Mouse (Mus musculus) layer of hippocampus, adult 9-11 months (tissue): Measurements from ENCODE around the gene Sh3bp5.
A peak's percentile ranks its signal among the peaks of the same experiment; 100 is the strongest.

ENCODE experiments used
- DNase-seq: peaks from one replicate; pipeline ENCODE4 v3.0.0; 2022

The Sh3bp5 gene

DNA sequence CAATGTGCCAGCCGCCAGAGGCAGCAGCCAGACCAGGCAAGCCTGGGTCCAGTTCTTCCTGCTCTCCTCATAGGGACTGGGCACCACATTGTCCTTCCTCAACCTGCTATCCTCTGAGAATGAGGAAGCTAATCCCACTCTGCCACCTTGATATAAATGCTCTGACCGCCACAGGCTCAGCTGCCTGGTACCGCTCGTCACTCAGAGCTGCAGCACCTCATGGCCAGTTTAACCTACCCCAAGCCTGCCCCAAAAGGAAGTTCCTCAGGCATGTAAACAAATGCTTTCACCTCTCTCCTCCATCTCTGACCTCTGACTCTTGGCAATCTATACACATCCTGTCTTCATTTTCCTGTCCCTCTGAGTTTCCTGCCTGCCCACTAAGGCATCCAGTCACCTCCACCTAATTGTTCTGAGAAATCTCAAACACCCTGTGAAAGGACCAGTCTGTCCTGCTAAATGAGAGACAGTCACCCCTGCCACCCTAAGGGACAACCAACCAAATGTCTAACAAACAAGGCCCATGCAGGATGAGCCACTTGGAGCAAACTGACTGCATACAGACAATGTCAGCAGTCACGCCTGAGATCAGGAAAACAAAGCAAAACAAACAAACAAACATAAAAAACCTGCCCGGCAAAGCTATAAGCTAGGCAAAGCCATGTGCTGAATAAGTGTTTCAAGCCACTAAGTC, 27.8 kb downstream of the Sh3bp5 start:
- DNase-seq, result no peak

- no peak for DNase-seq
Measured at GRCm38 (mm10) chr14:31407208-31407607, 28.7 kb downstream of the Sh3bp5 start.

- no peak for DNase-seq
Measured at GRCm38 (mm10) chr14:31406154-31406810, 29.6 kb downstream of the Sh3bp5 start.

DNA sequence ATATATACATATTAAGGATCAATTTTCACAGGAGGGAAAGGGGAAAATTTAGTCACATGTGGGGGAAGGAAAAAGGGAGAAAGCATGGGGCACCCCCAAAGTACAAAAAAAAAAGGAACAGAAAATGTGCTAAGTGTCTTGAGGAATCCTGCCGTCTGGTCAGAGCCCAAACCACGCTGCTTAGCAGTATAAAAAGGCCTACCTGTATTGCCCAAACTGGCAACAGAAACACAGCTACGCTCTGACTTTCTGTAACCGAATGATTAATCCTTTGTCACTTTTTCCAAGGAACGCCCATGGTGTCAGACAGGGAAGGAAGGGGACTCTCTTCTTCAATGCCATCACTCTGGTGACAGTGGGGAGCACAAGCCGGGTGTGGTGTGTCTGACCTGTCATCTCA, 30.2 kb downstream of the Sh3bp5 start:
- no peak for DNase-seq

DNA sequence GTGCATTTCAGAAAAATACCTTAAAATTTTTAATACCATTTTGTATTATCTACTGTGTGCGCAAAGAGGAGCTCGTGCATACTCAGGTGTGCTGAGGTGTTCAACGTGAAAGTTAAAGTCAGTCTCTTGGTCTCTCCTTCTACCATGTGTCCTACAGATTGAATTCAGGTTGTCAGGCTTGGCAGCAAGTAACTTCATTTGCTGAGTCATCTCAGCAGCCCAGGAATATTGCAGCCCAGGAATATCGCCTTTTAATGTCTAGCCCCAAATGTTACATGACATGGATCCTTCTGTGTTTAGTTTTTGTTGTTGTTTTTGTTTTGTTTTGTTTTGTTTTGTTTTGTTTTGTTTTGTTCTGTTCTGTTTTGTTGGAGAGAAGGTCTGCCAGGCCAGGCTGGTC, 31.2 kb downstream of the Sh3bp5 start:
- DNase-seq, result no peak

- no peak for DNase-seq
Measured at GRCm38 (mm10) chr14:31403995-31404394, 31.9 kb downstream of the Sh3bp5 start.

GRCm38 (mm10) chr14:31403556-31403955, 32.3 kb downstream of the Sh3bp5 start:
- no peak for DNase-seq

- no peak for DNase-seq
Measured at GRCm38 (mm10) chr14:31402693-31403092, 33.2 kb downstream of the Sh3bp5 start.

DNA sequence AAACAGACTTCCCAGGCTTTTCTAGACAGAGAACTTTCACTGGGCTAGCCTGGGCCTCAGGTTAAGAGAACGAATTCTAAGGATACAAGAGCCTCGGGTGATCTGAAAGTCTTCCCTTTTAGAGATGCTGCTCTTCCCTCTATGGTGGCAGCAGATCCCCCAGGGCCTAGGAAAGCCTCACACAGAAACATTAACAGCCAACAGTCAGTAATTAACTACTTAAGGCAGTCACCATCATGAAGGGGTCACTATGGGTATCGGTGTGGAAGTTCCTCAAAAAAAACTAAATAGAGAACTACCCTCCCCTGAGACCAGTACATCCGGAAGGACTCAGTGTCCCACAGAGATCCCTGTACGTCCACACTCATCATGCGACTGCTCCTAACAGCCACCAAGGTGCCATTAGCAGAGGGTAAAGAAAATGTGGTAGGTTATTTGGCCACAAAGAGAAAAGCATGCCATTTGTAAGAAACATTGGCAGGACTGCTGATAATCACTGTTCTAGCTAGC, 33.9 kb downstream of the Sh3bp5 start:
- no peak for DNase-seq

GRCm38 (mm10) chr14:31400896-31401295, 35.0 kb downstream of the Sh3bp5 start:
- no peak for DNase-seq

DNA sequence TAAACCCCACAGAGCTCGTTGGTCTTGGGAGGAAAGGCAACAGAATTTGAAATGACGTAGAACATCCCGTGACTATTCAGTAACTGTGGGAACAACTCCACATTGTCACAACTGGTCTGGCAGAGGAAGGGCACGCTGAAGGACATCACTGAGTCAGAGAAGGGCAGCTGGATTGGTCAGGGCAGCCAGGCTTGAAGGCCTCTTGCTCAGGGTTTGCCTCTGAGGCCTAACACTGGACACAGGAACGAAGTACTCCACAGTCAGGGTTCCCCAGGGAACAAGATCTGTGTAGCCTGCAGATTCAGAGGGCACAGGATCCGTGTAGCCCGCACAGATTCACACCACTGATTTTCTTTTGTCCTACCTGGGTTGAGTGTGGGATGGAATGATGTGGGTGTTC, 35.6 kb downstream of the Sh3bp5 start:
- DNase-seq, result no peak

DNA sequence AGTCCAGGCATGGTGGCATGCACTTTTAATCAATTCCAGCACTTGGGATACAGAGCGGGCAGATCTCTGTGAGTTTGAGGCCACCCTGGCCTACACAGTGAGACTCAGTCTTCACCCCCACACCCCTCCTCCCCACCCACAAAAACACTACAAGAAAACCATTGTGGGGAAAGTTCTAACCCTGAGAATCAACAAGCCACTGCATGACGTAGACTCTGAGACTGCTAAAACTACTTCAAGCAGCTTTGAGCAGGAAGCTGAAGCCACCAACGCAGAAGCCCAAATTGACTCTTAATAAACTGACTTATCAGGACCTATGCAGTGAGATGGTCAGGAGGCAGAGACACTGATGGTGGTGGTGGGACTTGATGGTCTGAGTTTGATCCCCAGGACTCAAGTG, 36.6 kb downstream of the Sh3bp5 start:
- DNase-seq, result no peak

GRCm38 (mm10) chr14:31398819-31399218, 37.1 kb downstream of the Sh3bp5 start:
- DNase-seq, result no peak

DNA sequence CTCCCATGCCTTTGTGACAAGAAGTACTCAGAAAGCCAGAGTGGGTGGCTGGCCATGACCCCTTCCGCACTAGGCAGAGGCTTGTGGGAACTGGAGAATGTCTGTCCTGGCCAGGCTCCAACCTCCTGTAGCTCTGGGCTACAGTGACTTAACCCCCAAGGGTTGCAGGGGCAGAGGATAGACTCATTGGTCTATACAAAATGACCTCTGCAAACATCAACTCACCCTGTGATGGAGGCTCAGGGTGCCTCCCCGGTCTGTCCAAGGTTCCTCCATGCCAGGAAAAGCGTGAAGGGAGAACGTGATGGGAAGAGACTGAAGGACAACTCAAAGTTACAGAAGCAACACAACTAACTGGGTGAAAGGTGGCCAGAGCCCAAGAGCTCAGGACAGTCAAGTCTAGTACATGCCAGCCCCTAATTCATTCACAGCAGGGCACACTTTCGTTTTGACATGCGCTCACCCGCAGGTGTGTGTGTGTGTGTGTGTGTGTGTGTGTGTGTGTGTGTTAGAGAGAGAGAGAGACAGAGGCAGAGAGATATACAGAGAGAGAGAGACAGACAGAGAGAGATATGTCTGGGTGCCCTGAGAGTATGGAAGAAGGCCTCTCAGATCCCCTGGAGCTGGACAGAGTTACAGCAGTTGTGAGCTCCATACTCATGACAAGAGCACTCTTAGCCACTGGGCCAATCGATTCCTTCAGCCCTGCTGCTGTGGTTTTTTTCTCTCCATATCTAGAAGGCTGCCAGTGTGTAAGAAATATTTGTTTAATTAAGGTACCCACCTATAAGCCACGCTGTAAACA, 37.9 kb downstream of the Sh3bp5 start:
- no peak for DNase-seq

- peak; percentile 78 for DNase-seq
Measured at GRCm38 (mm10) chr14:31397353-31397752, 38.5 kb downstream of the Sh3bp5 start.

- DNase-seq, result no peak
Measured at GRCm38 (mm10) chr14:31396428-31396827, 39.5 kb downstream of the Sh3bp5 start.

DNA sequence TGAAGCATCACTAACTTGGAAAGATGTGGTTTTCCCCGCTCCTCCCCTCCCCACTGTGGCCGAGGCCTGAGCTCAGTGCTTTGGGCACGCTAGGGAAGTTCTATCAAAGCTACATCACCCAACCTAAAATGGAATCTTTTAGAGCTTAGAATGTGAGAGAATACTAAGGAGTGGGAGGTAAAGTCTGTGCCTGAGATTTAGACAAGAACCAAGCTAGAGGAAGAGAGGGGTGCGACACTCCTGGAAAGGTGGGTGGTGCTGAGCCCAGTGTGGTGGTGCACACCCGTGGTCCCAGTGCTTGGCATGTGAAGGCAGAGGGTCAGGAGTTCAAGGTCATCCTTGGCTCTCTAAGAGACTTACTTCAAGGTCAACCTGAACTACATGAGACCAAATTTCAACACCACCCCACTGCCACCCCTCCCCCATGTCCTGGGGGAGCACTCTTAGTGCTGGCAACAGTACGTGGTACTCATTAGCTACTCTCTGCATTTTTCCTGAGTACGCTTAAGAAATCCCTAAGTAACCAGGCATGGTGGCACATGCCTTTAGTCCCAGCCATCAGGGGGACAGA, 40.2 kb downstream of the Sh3bp5 start:
- DNase-seq, result no peak

- no peak for DNase-seq
Measured at GRCm38 (mm10) chr14:31394822-31395532, 40.9 kb downstream of the Sh3bp5 start.

DNA sequence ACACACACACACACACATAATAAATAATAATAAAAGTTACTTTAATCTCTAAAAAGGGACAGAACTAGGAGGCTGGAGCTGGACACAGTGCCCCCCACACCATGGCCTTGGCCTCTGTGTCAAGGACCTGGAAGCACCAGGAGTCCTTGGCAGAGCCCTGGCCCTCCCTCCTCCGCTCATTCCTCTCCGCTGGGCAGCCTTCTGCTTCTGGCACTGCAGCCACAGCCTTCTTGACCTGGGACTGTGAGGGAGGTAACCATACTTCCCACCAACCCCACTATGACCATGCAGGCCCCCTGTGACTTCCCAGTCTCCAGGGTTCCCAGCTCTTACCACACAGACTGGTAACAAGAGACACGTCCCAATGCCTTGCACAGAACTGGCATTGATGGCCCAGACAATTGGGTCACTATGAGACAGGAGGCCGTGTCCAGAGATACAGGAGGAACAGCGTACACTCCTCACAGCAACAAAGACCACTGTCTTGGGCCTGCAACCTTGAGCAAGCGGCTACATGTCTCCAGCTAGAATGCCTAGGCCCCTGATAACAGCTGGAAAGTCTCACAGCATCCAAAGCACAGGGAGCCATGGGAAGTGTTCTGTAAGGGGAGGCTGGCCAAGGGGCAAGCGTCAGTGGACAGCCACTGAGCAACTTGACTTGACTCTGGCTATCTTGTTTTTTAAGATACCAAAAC, 41.8 kb downstream of the Sh3bp5 start:
- DNase-seq, result no peak

- DNase-seq, result no peak
Measured at GRCm38 (mm10) chr14:31393546-31393890, 42.4 kb downstream of the Sh3bp5 start.

DNA sequence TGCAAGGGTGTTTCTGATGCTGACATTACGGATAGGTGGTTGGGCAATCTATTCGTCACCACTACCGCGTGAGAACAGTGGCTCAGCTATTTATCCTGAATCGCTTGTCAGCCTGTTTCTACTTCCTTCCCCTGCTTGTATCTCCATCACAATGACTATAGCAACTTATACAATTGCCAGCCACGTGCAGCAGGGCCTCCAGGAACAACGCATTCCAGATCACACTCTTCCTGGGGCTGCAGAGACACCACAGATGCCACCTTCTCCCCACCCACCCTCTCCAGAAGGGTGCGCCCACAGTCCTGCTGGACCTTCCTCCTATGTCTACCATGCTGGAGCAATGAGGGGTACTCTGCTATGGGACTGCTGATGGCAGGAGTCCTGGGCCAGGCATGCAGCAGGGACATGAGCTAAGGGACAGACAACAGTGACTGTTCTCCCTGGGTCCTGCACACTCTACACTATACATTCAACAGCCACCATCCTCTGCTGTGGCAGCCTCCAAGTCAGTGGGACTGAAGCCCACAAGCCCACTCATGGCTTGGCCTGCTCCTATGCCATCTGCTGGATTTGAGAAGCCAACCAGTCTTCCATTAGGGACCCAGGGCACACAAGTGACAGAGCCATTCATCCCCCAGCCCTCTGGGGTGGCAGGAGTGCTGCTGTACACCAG, 42.9 kb downstream of the Sh3bp5 start:
- DNase-seq, result peak; percentile 91

DNA sequence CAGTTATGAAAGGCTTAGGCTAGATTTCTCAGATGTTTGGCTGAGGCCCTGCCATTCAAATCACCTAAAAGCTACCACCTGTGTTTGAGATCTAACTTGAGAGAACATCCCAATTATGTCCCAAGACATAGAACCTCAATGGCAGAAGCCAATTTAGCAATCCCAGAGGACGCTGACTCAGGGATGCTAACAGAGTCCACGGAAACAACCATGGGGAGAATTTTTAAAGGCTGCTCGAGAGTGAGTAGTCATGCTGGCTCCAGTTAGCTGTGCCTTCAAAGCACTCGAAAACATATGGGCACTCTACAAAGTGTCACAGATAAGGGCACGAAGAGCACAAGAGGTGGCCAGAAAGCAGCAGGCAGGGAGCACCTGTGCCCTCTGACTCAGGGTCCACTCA, 43.6 kb downstream of the Sh3bp5 start:
- no peak for DNase-seq
